Mouse (Mus musculus) brain, embryonic 14.5 days (tissue): Measurements from ENCODE around the gene Plppr3.

Experiments
- CTCF ChIP-seq: fragments of 200-500 bp; IDR thresholded peaks from 2 replicates; pipeline ENCODE4 v1.5.1; 2012; ENCODE audit warnings: inconsistent platforms, mild to moderate bottlenecking, moderate library complexity, borderline replicate concordance; ENCODE audit not compliant: insufficient read depth, insufficient read length; ENCODE audit errors: extremely low read depth
- POLR2A ChIP-seq: fragments of 200-500 bp; IDR thresholded peaks from 2 replicates; pipeline ENCODE4 v1.6.1; 2012; ENCODE audit warnings: mild to moderate bottlenecking, inconsistent platforms, borderline replicate concordance; ENCODE audit not compliant: poor library complexity, insufficient read depth, insufficient read length, severe bottlenecking; ENCODE audit errors: extremely low read depth

DNA sequence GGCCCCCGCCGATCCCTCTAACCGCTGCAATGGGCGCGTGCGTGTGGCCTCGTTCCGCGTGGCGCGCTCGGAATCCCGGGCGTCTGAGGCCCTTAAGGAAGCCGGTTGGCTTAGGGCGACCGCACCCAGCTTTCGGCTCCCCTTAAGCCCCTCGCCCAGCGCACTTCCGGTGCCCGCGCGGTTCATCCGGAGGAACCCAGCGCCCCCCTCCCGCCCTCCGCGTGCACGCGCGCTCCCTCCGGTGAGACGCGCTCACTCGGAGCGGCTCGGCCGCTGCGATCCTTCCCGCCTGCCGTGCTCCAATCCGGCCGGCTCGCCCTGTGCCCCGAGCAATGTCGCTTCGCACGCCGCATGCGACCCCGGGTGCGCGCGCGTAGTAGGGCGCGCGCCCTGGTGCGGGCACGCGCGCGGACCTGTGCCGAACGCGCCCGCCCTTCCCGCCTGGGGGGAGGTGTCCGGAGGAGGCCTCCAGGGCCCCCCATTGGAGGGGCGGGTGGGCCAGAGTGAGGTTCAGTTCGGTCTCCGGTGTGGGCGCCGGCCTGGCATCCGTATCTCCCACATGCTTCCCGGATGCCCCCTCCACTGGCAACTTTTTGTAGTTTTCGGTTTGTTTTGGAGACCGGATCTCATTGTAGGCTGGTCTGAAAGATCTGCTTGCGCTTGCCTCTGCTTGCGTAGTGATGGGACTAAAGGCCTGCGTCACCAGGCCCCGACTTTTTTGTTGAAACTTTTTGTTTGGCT, 19.5 kb downstream of the Plppr3 start:
- TF ChIP-seq POLR2A (no peak), CTCF (no peak)
